Mouse (Mus musculus) E14TG2a.4 (cell line): Measurements from ENCODE around the gene Tmem170b.

Source experiments
- H3K27me3 ChIP-seq: 2 replicates; pipeline ENCODE4 v1.6.1; 2014; ENCODE audit warnings: low read length, control low read depth; ENCODE audit not compliant: insufficient read depth
- H3K36me3 ChIP-seq: 2 replicates; pipeline ENCODE4 v1.6.1; 2014; ENCODE audit warnings: low read length, control low read depth; ENCODE audit not compliant: insufficient read depth
- H3K4me1 ChIP-seq: replicated peaks from 2 replicates; pipeline ENCODE4 v1.6.1; 2014; ENCODE audit warnings: low read depth, low read length, control low read depth
- H3K4me3 ChIP-seq: replicated peaks from 2 replicates; pipeline ENCODE4 v1.5.1; 2014; ENCODE audit warnings: mild to moderate bottlenecking, low read length
- H3K9me3 ChIP-seq: 2 replicates; pipeline ENCODE4 v1.6.1; 2014; ENCODE audit warnings: low read length, control low read depth
- CTCF ChIP-seq: conservative IDR thresholded peaks from 2 replicates; pipeline ENCODE4 v1.5.1; 2014; ENCODE audit warnings: low read length
- NANOG ChIP-seq: IDR thresholded peaks from 2 replicates; pipeline ENCODE4 v1.6.1; 2014; ENCODE audit warnings: borderline replicate concordance, low read length, mixed read lengths
- POU5F1 ChIP-seq: IDR thresholded peaks from 2 replicates; pipeline ENCODE4 v1.6.1; 2014; ENCODE audit warnings: low read length, borderline replicate concordance

Gene Tmem170b

DNA sequence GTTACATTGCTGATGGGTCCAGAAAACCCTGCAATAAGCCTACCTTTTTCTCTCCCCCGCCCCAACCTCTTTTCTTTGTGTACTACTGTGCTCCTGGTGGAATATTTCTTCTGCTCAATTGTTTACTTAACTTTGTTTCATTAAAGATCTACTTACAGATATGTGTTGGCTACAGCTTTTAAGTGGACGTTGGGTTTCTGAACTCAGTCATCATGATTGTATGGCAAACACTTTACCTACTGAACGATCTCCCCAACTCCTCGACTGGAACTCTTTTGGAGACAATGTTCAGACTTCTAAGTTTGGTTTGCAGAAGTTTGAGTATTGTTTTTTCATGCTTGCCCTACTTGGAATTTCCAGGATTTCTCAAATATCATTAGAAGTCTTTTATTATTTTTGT, 24.6 kb upstream of the Tmem170b start:
- no peaks in the 10 kb centered on the region for H3K27me3 ChIP-seq
- no peaks in the 10 kb centered on the region for H3K9me3 ChIP-seq
- H3K4me3 ChIP-seq: no peak overlapping the region
- peaks cover 10% of the 10 kb centered on the region for H3K4me1 ChIP-seq
- TF ChIP-seq NANOG (no peak), CTCF (no peak), POU5F1 (no peak)
- no peaks in the 10 kb centered on the region for H3K36me3 ChIP-seq

DNA sequence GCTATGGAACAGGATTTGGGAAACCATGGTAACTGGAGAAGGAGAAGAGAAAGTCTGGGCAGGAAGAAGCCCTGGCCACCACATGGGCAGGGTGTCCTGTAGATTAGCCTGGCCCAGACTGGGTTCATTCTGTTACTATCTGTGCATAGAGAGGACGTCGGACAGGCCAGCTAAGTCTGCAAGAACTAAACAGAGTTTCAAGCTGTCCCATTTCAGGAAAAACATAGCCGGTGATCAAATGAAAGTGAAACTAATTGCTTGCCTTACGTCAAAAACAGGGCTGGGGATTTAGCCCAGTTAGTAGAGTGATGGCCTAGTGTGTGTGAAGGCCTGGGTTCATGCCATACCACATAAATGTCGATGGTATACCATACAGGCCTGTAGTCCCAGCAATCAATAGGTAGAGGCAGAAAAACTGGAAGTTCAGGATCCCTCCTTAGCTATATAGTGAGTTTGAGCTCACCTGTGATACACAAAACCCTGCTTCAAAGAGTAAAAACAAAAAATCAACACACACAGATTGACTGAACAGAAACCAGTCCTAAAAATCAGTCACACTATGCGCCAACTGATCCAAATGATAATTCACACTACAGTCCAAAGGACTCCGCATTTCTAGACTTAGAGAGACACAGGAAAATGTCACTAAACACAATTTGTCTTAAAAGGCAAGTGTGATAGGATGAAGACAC, 21.9 kb upstream of the Tmem170b start:
- H3K4me3 ChIP-seq: no peak overlapping the region
- H3K4me1 ChIP-seq: 0 out of 2 replicates have a peak, but pooled peaks cover 4% of the 10 kb centered on the region
- no peak for TF ChIP-seq POU5F1
- no peak for TF ChIP-seq CTCF
- TF ChIP-seq NANOG: no peak
- H3K9me3 ChIP-seq: no peaks in the 10 kb centered on the region
- H3K36me3 ChIP-seq: no peaks in the 10 kb centered on the region
- no peaks in the 10 kb centered on the region for H3K27me3 ChIP-seq

DNA sequence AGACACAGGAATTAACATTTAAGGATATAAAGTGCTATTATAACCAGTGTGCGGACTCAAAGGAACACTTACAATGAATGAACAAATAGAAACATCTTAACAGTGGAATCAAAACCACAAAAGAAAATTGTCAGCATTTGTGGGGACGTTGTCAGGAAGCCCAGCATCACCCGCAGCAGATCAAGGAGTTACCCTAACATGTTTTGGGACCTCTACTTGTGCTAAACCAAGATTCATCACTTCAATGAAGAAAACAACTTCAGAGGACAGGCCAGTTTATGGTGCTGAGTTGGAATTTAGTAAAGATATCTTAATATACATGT, 21.4 kb upstream of the Tmem170b start:
- H3K36me3 ChIP-seq: no peaks in the 10 kb centered on the region
- TF ChIP-seq POU5F1: no peak
- TF ChIP-seq CTCF: no peak
- TF ChIP-seq NANOG: no peak
- H3K27me3 ChIP-seq: no peaks in the 10 kb centered on the region
- H3K9me3 ChIP-seq: no peaks in the 10 kb centered on the region
- H3K4me3 ChIP-seq: no peak overlapping the region
- H3K4me1 ChIP-seq: 0 out of 2 replicates have a peak, but pooled peaks cover 4% of the 10 kb centered on the region

DNA sequence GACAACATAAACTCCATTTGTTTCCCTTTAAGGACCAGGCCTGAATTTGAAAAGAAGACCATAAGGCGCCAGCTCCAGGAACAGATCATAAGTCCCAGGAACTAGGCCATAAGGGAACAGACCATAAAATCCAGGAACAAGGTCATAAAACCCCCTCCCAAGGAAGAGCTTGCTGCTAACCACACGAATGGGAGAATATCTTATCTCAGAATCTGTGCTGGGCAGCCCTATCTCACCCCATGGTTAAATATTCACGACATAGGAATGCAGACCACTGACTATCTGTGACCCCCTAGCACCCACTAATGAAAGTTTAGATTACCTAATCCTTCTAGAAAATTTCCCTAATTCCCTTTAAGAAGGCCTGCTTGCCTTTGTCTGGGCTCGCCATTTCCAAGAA, 20.8 kb upstream of the Tmem170b start:
- Histone ChIP-seq H3K4me3 (no peak overlapping the region), H3K27me3 (no peaks in the 10 kb centered on the region), H3K36me3 (no peaks in the 10 kb centered on the region), H3K4me1 (0 out of 2 replicates have a peak, but pooled peaks cover 4% of the 10 kb centered on the region), H3K9me3 (no peaks in the 10 kb centered on the region)
- TF ChIP-seq NANOG (no peak), CTCF (no peak), POU5F1 (no peak)

DNA sequence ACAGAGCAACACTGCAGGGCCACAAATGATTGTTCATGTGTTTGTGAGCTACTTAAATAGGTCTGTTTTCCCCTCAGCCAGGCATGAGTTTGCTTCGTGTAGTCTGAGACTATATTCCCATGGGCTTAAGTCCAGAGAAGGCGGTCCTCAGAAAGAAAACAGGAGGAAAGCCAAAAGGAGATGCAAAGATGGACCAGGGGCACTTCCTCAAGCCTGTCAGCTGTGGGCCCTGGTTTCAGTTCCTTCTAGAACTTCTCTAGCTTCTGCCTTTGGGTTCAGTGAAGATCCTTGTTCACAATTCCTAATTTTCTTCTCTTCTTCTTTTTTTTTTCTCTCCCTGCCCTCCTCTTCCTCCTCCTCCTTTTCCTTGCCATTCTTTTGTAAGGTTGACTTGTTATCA, 9.0 kb upstream of the Tmem170b start:
- Histone ChIP-seq H3K27me3 (no peaks in the 10 kb centered on the region), H3K9me3 (peaks cover 7% of the 10 kb centered on the region), H3K36me3 (no peaks in the 10 kb centered on the region), H3K4me3 (no peak overlapping the region), H3K4me1 (no peaks in the 10 kb centered on the region)
- TF ChIP-seq POU5F1: no peak
- TF ChIP-seq NANOG: no peak
- TF ChIP-seq CTCF: no peak

DNA sequence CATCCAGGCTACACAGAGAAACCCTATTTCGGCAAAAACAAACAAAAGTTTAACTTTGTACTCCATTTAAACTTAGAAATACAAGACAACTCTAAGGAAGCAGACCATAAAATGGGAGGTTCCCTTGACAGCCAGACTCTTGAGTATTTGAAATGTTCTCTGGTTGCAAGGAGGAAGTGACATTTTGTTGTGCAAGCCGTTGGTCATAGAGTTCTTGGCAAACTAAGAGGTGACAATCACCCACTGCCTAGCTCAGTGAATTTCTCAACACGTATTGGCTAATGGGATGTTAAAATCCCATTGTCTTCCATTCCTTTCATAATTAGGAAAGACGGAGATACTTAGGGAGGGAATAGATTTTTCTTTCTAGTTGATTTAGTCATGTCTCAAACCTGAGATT, 5.7 kb upstream of the Tmem170b start:
- Histone ChIP-seq H3K36me3 (no peaks in the 10 kb centered on the region), H3K9me3 (peaks cover 1% of the 10 kb centered on the region; the same call in 1 of the 2 replicates), H3K4me3 (no peak overlapping the region), H3K27me3 (no peaks in the 10 kb centered on the region), H3K4me1 (peaks cover 8% of the 10 kb centered on the region)
- no peak for TF ChIP-seq CTCF
- no peak for TF ChIP-seq NANOG
- no peak for TF ChIP-seq POU5F1

DNA sequence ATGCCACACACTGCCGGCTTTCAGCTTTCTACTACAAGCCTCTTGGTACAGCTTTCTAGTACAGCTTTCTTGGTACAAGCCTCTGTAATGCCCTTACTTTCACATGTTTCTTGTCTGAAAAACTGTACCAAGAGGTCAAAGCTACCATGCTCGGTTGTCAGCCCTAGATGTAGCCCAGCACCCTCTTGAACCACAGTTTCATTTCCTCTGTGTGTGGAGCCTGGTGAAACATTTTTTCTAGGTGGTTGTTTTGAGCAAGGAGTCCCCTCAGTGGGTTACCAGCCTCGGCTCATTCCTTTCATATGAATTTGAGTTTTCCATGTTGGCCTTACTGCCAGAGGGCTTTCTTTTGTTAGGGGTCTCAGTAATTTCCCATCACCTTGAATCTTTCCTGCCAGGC, 4.7 kb upstream of the Tmem170b start:
- Histone ChIP-seq H3K4me1 (peaks cover 9% of the 10 kb centered on the region), H3K9me3 (no peaks in the 10 kb centered on the region), H3K36me3 (no peaks in the 10 kb centered on the region), H3K4me3 (no peak overlapping the region), H3K27me3 (no peaks in the 10 kb centered on the region)
- TF ChIP-seq CTCF (no peak), POU5F1 (no peak), NANOG (no peak)

DNA sequence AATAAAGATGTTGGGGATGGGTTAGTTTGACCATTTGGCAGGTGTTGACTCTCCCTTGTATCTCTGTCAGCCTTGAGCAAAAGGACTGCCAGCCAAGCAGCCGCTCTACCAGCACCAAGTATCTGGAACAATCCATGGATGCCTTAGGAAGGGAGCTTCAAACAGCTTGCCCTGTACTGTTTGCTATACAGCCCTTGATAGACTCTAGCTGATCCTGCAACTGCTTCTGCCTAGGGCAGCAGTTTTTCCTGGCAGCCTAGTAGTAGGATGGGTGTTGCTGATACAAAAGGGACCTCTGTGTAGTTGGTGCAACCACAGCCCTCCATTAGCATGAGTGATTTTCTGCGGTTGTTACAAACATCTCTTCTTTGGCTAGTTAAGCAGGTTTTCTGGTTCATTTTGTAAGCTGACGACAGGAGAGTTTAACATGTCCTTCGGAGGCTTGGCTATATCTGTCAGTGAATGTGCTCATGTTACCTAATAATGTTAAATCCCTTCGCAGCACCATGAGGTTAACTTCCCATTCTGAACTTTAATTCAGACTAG, 1.7 kb upstream of the Tmem170b start:
- Histone ChIP-seq H3K27me3 (no peaks in the 10 kb centered on the region; the same call in 1 of the 2 replicates), H3K4me3 (no peak overlapping the region), H3K4me1 (peaks cover 18% of the 10 kb centered on the region), H3K36me3 (no peaks in the 10 kb centered on the region), H3K9me3 (no peaks in the 10 kb centered on the region)
- TF ChIP-seq NANOG: no peak
- no peak for TF ChIP-seq POU5F1
- TF ChIP-seq CTCF: no peak
